Mouse (Mus musculus): Measurements from ENCODE around the gene A930033H14Rik. TPM values are rescaled to one million over a fixed set of nuclear protein-coding genes. Genes with fewer than 3 reads are reported as not detected.

The A930033H14Rik gene
- polyA plus RNA-seq, 1 experiment from 2014 or later: 0.33 TPM

GRCm38 (mm10) chr10:69251254-69251653 lies 38.4 kb upstream of the A930033H14Rik start:
- H3K27ac ChIP-seq (replicated peaks): no peak overlapping the region
- peaks cover 29% of the 10 kb centered on the region for H3K4me1 ChIP-seq (replicated peaks)
- no peak for ATAC-seq (ENCODE audit: insufficient read depth)
- H3K36me3 ChIP-seq (replicated peaks): 0 out of 2 replicates have a peak, but pooled peaks cover 6% of the 10 kb centered on the region
- no peak overlapping the region for H3K4me2 ChIP-seq
- no peaks in the 10 kb centered on the region for H3K9me3 ChIP-seq (replicated peaks)
- no peaks in the 10 kb centered on the region for H3K27me3 ChIP-seq
- H3K9ac ChIP-seq: no peak overlapping the region
- WGBS (ENCODE audit: insufficient replicate concordance): 66% methylated on average over 6 of the region's 6 CpGs
- no peak overlapping the region for H3K4me3 ChIP-seq (replicated peaks)

- WGBS (ENCODE audit: insufficient replicate concordance): 78% methylated on average over 29 of the region's 29 CpGs
- Histone ChIP-seq H3K4me2 (no peak overlapping the region), H3K9me3 (replicated peaks) (no peaks in the 10 kb centered on the region), H3K27me3 (no peaks in the 10 kb centered on the region), H3K4me1 (replicated peaks) (peaks cover 9% of the 10 kb centered on the region; the same call in 1 of the 2 replicates), H3K27ac (replicated peaks) (no peak overlapping the region), H3K36me3 (replicated peaks) (0 out of 2 replicates have a peak, but pooled peaks cover 6% of the 10 kb centered on the region), H3K9ac (no peak overlapping the region), H3K4me3 (replicated peaks) (no peak overlapping the region)
- no peak for ATAC-seq (ENCODE audit: insufficient read depth)
Measured at GRCm38 (mm10) chr10:69248261-69249160, 35.6 kb upstream of the A930033H14Rik start.

DNA sequence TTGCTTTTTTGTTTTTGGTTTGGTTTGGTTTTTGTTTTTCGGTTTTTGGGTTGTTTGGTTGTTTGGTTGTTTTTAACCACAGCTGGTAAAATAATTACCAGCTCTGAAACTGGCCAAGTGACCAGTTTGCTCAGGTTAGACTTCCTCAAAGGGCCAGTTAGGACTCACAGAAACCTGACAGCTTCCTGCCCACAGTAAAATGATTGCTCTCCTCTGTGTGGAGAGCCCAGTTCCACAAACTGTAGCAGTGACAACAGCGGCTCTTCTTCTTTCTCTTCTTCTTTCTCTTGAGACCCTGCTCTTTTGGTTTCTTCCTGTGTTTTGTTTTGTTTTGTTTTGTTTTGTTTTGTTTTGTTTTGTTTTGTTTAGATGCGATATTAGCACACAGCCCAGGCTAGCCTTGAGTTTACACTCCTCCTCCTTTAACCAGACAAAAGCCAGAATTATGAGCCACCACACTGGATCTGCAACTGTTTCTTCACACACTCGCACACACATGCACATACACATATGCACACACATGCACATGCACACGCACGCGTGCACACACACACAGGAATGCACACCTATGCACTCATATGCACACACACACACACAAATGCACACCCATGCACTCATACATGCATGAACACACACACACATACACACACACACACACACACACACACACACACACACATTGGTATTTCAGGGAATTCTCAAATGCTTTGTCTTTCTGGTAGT lies 34.6 kb upstream of the A930033H14Rik start:
- Histone ChIP-seq H3K27ac (replicated peaks) (no peak overlapping the region), H3K9ac (no peak overlapping the region), H3K9me3 (replicated peaks) (no peaks in the 10 kb centered on the region), H3K4me3 (replicated peaks) (no peak overlapping the region), H3K27me3 (no peaks in the 10 kb centered on the region), H3K4me2 (no peak overlapping the region), H3K36me3 (replicated peaks) (0 out of 2 replicates have a peak, but pooled peaks cover 6% of the 10 kb centered on the region), H3K4me1 (replicated peaks) (0 out of 2 replicates have a peak, but pooled peaks cover 1% of the 10 kb centered on the region)
- 66% methylated on average over 7 of the region's 7 CpGs for WGBS (ENCODE audit: insufficient replicate concordance)
- ATAC-seq (ENCODE audit: insufficient read depth): no peak

- Histone ChIP-seq H3K27ac (replicated peaks) (no peak overlapping the region), H3K4me1 (replicated peaks) (no peaks in the 10 kb centered on the region), H3K36me3 (replicated peaks) (0 out of 2 replicates have a peak, but pooled peaks cover 6% of the 10 kb centered on the region), H3K9ac (no peak overlapping the region), H3K4me3 (replicated peaks) (no peak overlapping the region), H3K4me2 (no peak overlapping the region), H3K27me3 (no peaks in the 10 kb centered on the region), H3K9me3 (replicated peaks) (no peaks in the 10 kb centered on the region)
- 24% methylated on average over 3 of the region's 3 CpGs for WGBS (ENCODE audit: insufficient replicate concordance)
- no peak for ATAC-seq (ENCODE audit: insufficient read depth)
Measured at GRCm38 (mm10) chr10:69246762-69247161, 33.9 kb upstream of the A930033H14Rik start.

DNA sequence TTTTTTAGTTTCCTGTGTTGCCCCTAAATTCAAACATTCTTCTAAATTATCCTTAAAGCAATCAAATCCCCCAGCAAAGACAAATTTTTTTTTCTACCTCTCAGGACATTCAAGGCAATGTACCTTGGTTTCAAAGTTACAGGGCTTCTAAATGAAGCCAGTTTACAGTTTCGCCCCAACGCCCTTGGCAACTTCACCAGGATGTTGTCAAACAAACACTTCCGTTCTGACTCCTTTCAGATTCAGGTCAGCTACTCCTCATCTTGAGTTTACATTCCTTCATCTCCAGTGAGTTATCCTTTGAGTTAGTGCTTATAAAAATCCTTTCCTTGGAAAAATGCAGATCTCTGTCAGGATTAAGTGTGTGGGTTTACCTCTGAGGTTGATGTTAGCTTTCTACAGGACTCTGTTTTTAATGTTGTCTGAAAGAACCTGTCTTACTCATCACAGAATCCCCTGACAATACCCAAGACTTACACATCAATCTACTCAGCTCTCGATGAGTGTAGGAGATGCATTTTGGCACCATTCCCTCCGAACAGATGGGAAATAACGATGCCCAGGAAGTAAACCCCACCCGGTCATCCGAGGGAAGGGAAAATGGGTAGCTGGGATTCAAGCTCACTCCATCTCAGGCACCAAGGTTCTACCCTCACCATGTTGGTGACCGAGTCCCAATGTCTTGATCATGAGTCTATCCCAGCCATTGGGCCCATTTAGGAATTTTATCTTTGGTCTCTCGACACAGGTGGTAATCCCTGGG lies 33.2 kb upstream of the A930033H14Rik start:
- Histone ChIP-seq H3K27ac (replicated peaks) (no peak overlapping the region), H3K4me3 (replicated peaks) (no peak overlapping the region), H3K4me1 (replicated peaks) (no peaks in the 10 kb centered on the region), H3K9ac (no peak overlapping the region), H3K27me3 (no peaks in the 10 kb centered on the region), H3K4me2 (no peak overlapping the region), H3K36me3 (replicated peaks) (0 out of 2 replicates have a peak, but pooled peaks cover 6% of the 10 kb centered on the region), H3K9me3 (replicated peaks) (no peaks in the 10 kb centered on the region)
- 67% methylated on average over 10 of the region's 10 CpGs for WGBS (ENCODE audit: insufficient replicate concordance)
- no peak for ATAC-seq (ENCODE audit: insufficient read depth)

DNA sequence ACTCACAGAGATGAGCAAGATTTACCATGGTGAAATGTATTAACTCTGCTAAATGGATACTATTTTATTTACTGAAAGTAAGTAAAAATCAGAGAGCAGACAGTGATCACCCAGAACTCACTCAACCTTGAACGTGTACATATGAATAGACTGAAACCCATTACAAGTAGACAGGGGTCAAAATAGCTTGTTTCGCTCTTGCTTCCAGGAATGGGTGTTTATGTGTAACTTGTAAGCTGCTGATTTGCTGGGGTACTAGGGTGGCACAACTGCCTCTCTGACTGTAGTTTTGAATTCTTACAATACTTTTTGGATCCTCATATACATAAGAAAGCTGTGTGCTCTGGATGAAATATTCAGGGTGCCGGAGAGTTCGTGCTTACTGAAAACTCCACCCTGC lies 32.3 kb upstream of the A930033H14Rik start:
- Histone ChIP-seq H3K4me2 (no peak overlapping the region), H3K9me3 (replicated peaks) (no peaks in the 10 kb centered on the region), H3K36me3 (replicated peaks) (0 out of 2 replicates have a peak, but pooled peaks cover 6% of the 10 kb centered on the region), H3K4me3 (replicated peaks) (no peak overlapping the region), H3K27me3 (no peaks in the 10 kb centered on the region), H3K9ac (no peak overlapping the region), H3K27ac (replicated peaks) (no peak overlapping the region), H3K4me1 (replicated peaks) (peaks cover 5% of the 10 kb centered on the region; the same call in 1 of the 2 replicates)
- no peak for ATAC-seq (ENCODE audit: insufficient read depth)
- 78% methylated on average over 4 of the region's 4 CpGs for WGBS (ENCODE audit: insufficient replicate concordance)

- H3K9me3 ChIP-seq (replicated peaks): 0 out of 2 replicates have a peak, but pooled peaks cover 4% of the 10 kb centered on the region
- no peaks in the 10 kb centered on the region for H3K27me3 ChIP-seq
- H3K36me3 ChIP-seq (replicated peaks): 0 out of 2 replicates have a peak, but pooled peaks cover 4% of the 10 kb centered on the region
- no peak overlapping the region for H3K27ac ChIP-seq (replicated peaks)
- no peak overlapping the region for H3K9ac ChIP-seq
- no peak for ATAC-seq (ENCODE audit: insufficient read depth)
- H3K4me2 ChIP-seq: no peak overlapping the region
- H3K4me1 ChIP-seq (replicated peaks): peaks cover 5% of the 10 kb centered on the region; the same call in 1 of the 2 replicates
- H3K4me3 ChIP-seq (replicated peaks): no peak overlapping the region
- WGBS (ENCODE audit: insufficient replicate concordance): 46% methylated on average over 2 of the region's 2 CpGs
Measured at GRCm38 (mm10) chr10:69240530-69240929, 27.6 kb upstream of the A930033H14Rik start.

DNA sequence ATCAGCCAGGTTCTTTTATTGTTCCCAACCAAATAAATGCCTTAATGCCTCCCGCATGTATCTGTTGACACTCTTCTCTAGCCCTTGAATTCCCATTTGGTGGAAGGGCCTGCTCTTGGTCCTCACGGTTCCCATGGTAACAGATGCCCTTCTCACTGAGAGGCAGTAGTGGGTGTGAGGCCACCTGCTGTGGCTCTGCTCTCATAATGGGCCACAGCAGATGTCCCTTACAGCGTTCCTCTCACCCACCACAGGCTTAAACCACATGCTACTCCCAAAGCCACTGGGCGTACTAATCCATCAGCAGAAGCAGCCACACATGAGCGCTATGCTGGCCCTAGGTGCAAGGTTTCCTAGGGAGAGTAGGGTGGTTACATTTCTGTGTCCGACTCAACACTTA lies 25.4 kb upstream of the A930033H14Rik start:
- no peak for ATAC-seq (ENCODE audit: insufficient read depth)
- WGBS (ENCODE audit: insufficient replicate concordance): 59% methylated on average over 6 of the region's 6 CpGs
- Histone ChIP-seq H3K27ac (replicated peaks) (no peak overlapping the region), H3K36me3 (replicated peaks) (0 out of 2 replicates have a peak, but pooled peaks cover 4% of the 10 kb centered on the region), H3K9me3 (replicated peaks) (0 out of 2 replicates have a peak, but pooled peaks cover 4% of the 10 kb centered on the region), H3K4me2 (no peak overlapping the region), H3K27me3 (no peaks in the 10 kb centered on the region), H3K9ac (no peak overlapping the region), H3K4me3 (replicated peaks) (no peak overlapping the region), H3K4me1 (replicated peaks) (peaks cover 5% of the 10 kb centered on the region; the same call in 1 of the 2 replicates)

- ATAC-seq (ENCODE audit: insufficient read depth): no peak
- 74% methylated on average over 9 of the region's 9 CpGs for WGBS (ENCODE audit: insufficient replicate concordance)
Measured at GRCm38 (mm10) chr10:69237781-69238180, 24.9 kb upstream of the A930033H14Rik start.

GRCm38 (mm10) chr10:69237185-69237584 lies 24.3 kb upstream of the A930033H14Rik start:
- no peak overlapping the region for H3K9ac ChIP-seq
- 52% methylated on average over 3 of the region's 3 CpGs for WGBS (ENCODE audit: insufficient replicate concordance)
- H3K4me1 ChIP-seq (replicated peaks): peaks cover 5% of the 10 kb centered on the region; the same call in 1 of the 2 replicates
- ATAC-seq (ENCODE audit: insufficient read depth): no peak
- no peaks in the 10 kb centered on the region for H3K27me3 ChIP-seq
- H3K9me3 ChIP-seq (replicated peaks): 0 out of 2 replicates have a peak, but pooled peaks cover 4% of the 10 kb centered on the region
- H3K4me3 ChIP-seq (replicated peaks): no peak overlapping the region
- H3K4me2 ChIP-seq: no peak overlapping the region
- 0 out of 2 replicates have a peak, but pooled peaks cover 4% of the 10 kb centered on the region for H3K36me3 ChIP-seq (replicated peaks)
- H3K27ac ChIP-seq (replicated peaks): no peak overlapping the region

More at GRCm38 (mm10) chr10:69237781-69238180, 24.9 kb upstream of the A930033H14Rik start:
- no peak overlapping the region for H3K4me2 ChIP-seq
- H3K27ac ChIP-seq (replicated peaks): no peak overlapping the region
- H3K9me3 ChIP-seq (replicated peaks): 0 out of 2 replicates have a peak, but pooled peaks cover 4% of the 10 kb centered on the region
- H3K36me3 ChIP-seq (replicated peaks): 0 out of 2 replicates have a peak, but pooled peaks cover 4% of the 10 kb centered on the region
- H3K9ac ChIP-seq: no peak overlapping the region
- H3K27me3 ChIP-seq: no peaks in the 10 kb centered on the region
- peaks cover 5% of the 10 kb centered on the region; the same call in 1 of the 2 replicates for H3K4me1 ChIP-seq (replicated peaks)
- H3K4me3 ChIP-seq (replicated peaks): no peak overlapping the region
